Mouse (Mus musculus): ENCODE measurements at regions not wholly inside any gene's neighbourhood (a gene's known extent, or its start where the extent isn't known, plus 50 kb on each side); places are given as distances from the start of the nearest gene placed in this dataset.

GRCm38 (mm10) chr9:32003730-32004129, 90.5 kb upstream of the Barx2 start:
- DNase-seq (ENCODE audit: low spot score in 2 of 2): no peak

- no peak for DNase-seq (ENCODE audit: low spot score in 2 of 2)
Observed at GRCm38 (mm10) chr9:32005348-32005747, 92.1 kb upstream of the Barx2 start.

- DNase-seq (ENCODE audit: low spot score in 2 of 2): no peak
Observed at GRCm38 (mm10) chr9:32006350-32006749, 93.1 kb upstream of the Barx2 start.

GRCm38 (mm10) chr9:32010953-32011770, 97.9 kb upstream of the Barx2 start:
- no peak for DNase-seq (ENCODE audit: low spot score in 2 of 2)

GRCm38 (mm10) chr9:32016286-32016685, 99.7 kb upstream of the Arhgap32 start:
- DNase-seq (ENCODE audit: low spot score in 2 of 2): peak; percentile 48 to 61

GRCm38 (mm10) chr9:32018020-32018419, 97.9 kb upstream of the Arhgap32 start:
- DNase-seq (ENCODE audit: low spot score in 2 of 2): peak; percentile 51 to 52

GRCm38 (mm10) chr9:32019786-32020185, 96.2 kb upstream of the Arhgap32 start:
- no peak for DNase-seq (ENCODE audit: low spot score in 2 of 2)

GRCm38 (mm10) chr9:32020942-32021731, 94.8 kb upstream of the Arhgap32 start:
- no peak for DNase-seq (ENCODE audit: low spot score in 2 of 2)

- DNase-seq (ENCODE audit: low spot score in 2 of 2): no peak
Observed at GRCm38 (mm10) chr9:32021755-32022154, 94.2 kb upstream of the Arhgap32 start.

GRCm38 (mm10) chr9:32022996-32023395, 92.9 kb upstream of the Arhgap32 start:
- no peak for DNase-seq (ENCODE audit: low spot score in 2 of 2)

GRCm38 (mm10) chr9:32024767-32025166, 91.2 kb upstream of the Arhgap32 start:
- no peak for DNase-seq (ENCODE audit: low spot score in 2 of 2)

GRCm38 (mm10) chr9:32027962-32028361, 88.0 kb upstream of the Arhgap32 start:
- no peak for DNase-seq (ENCODE audit: low spot score in 2 of 2)

- no peak for DNase-seq (ENCODE audit: low spot score in 2 of 2)
Observed at GRCm38 (mm10) chr9:32029001-32029400, 86.9 kb upstream of the Arhgap32 start.

- DNase-seq (ENCODE audit: low spot score in 2 of 2): no peak
Observed at GRCm38 (mm10) chr9:32029786-32030185, 86.2 kb upstream of the Arhgap32 start.

- no peak for DNase-seq (ENCODE audit: low spot score in 2 of 2)
Observed at GRCm38 (mm10) chr9:32030203-32030602, 85.7 kb upstream of the Arhgap32 start.

- DNase-seq (ENCODE audit: low spot score in 2 of 2): peak; percentile 84 to 91
Observed at GRCm38 (mm10) chr9:32031950-32032453, 83.9 kb upstream of the Arhgap32 start.

- DNase-seq (ENCODE audit: low spot score in 2 of 2): peak; percentile 56 to 66
Observed at GRCm38 (mm10) chr9:32032521-32033185, 83.3 kb upstream of the Arhgap32 start.

GRCm38 (mm10) chr9:32033937-32034336, 82.0 kb upstream of the Arhgap32 start:
- no peak for DNase-seq (ENCODE audit: low spot score in 2 of 2)

GRCm38 (mm10) chr9:32039999-32040398, 75.9 kb upstream of the Arhgap32 start:
- DNase-seq (ENCODE audit: low spot score in 2 of 2): no peak

GRCm38 (mm10) chr9:32043344-32043743, 72.6 kb upstream of the Arhgap32 start:
- no peak for DNase-seq (ENCODE audit: low spot score in 2 of 2)

- no peak for DNase-seq (ENCODE audit: low spot score in 2 of 2)
Observed at GRCm38 (mm10) chr9:32046791-32047190, 69.1 kb upstream of the Arhgap32 start.

GRCm38 (mm10) chr9:32048941-32049340, 67.0 kb upstream of the Arhgap32 start:
- no peak for DNase-seq (ENCODE audit: low spot score in 2 of 2)

All from layer of hippocampus, postnatal 10 days (tissue).